Mouse (Mus musculus) adrenal gland, postnatal 36 days (tissue): ENCODE measurements around the gene Rps6kl1. TPM values are rescaled to one million over a fixed set of nuclear protein-coding genes. Genes with fewer than 3 reads are reported as not detected.
A peak's percentile ranks its signal among the peaks of the same experiment; 100 is the strongest.

Experiments
- DNase-seq, 2 experiments: peaks; one replicate each; pipeline ENCODE4 v3.0.0; 2021; ENCODE audit warnings: mixed read lengths in 1 of 2
- long read RNA-seq, 2 experiments: library from polyadenylated mRNA; stranded (forward); transcript quantifications; one replicate each; pipeline ENCODE4 v2.0.0; 2021; ENCODE audit warnings: borderline sequencing depth in 2 of 2
- total RNA-seq, 2 experiments: library from RNA; stranded (reverse); gene quantifications; 2 replicates each; pipeline ENCODE4 v1.2.3; 2021

Gene Rps6kl1
- total RNA-seq, result under 1 TPM; 0.46 to 0.50 TPM
- long read RNA-seq, experiment 1, partial matches to known transcripts, result 0 of 3 reads
- long read RNA-seq, experiment 1, other reads (novel, unspliced or antisense), result 1 of 3 reads
- long read RNA-seq, experiment 2, partial matches to known transcripts, result 0 of 1 reads
- long read RNA-seq, experiment 2, other reads (novel, unspliced or antisense), result 1 of 1 reads

GRCm38 (mm10) chr12:85151002-85151774 is at the start of gene Rps6kl1:
TSS of gene Rps6kl1 (minus strand) at chr12:85151264.
- DNase-seq, result peak; percentile 24 to 40

GRCm38 (mm10) chr12:85199954-85200353 is 48.9 kb upstream of the Rps6kl1 start:
- no peak for DNase-seq

- no peak for DNase-seq
These were observed 46.9 kb upstream of the Rps6kl1 start for GRCm38 (mm10) chr12:85197936-85198335.

GRCm38 (mm10) chr12:85197371-85197770 is 46.3 kb upstream of the Rps6kl1 start:
- DNase-seq, result no peak

GRCm38 (mm10) chr12:85196191-85196590 is 45.1 kb upstream of the Rps6kl1 start:
- DNase-seq, result no peak

GRCm38 (mm10) chr12:85195086-85195485 is 44.0 kb upstream of the Rps6kl1 start:
- no peak for DNase-seq

GRCm38 (mm10) chr12:85194623-85195018 is 43.6 kb upstream of the Rps6kl1 start:
- DNase-seq, result peak; percentile 56 to 78

- no peak for DNase-seq
These were observed 43.0 kb upstream of the Rps6kl1 start for GRCm38 (mm10) chr12:85193923-85194622.

- no peak for DNase-seq
These were observed 42.1 kb upstream of the Rps6kl1 start for GRCm38 (mm10) chr12:85193146-85193545.

GRCm38 (mm10) chr12:85192461-85193108 is 41.5 kb upstream of the Rps6kl1 start:
- DNase-seq, result no peak

- no peak for DNase-seq
These were observed 39.2 kb upstream of the Rps6kl1 start for GRCm38 (mm10) chr12:85190290-85190689.

GRCm38 (mm10) chr12:85186361-85186760 is 35.3 kb upstream of the Rps6kl1 start:
- DNase-seq, result no peak

- no peak for DNase-seq
These were observed 34.7 kb upstream of the Rps6kl1 start for GRCm38 (mm10) chr12:85185810-85186209.

- no peak for DNase-seq
These were observed 33.1 kb upstream of the Rps6kl1 start for GRCm38 (mm10) chr12:85184118-85184517.

- DNase-seq, result no peak
These were observed 31.8 kb upstream of the Rps6kl1 start for GRCm38 (mm10) chr12:85182898-85183297.

GRCm38 (mm10) chr12:85182345-85182643 is 31.2 kb upstream of the Rps6kl1 start:
- DNase-seq, result no peak

GRCm38 (mm10) chr12:85181475-85182344 is 30.6 kb upstream of the Rps6kl1 start:
- DNase-seq, result no peak

- DNase-seq, result no peak
These were observed 27.2 kb upstream of the Rps6kl1 start for GRCm38 (mm10) chr12:85178294-85178693.

- DNase-seq, result no peak
These were observed 26.7 kb upstream of the Rps6kl1 start, which contains the start of gene Pgf for GRCm38 (mm10) chr12:85177740-85178239. TSS of gene Pgf (minus strand) at chr12:85177790.

- peak; percentile 53 to 68 for DNase-seq
These were observed 25.9 kb upstream of the Rps6kl1 start for GRCm38 (mm10) chr12:85176846-85177523.
